Mouse (Mus musculus): ENCODE results near the gene Sirt2. TPM values are rescaled to one million over a fixed set of nuclear protein-coding genes. Genes with fewer than 3 reads are reported as not detected.

Sirt2 gene
- polyA plus RNA-seq, 1 experiment from 2014 or later = 76.8 TPM

DNA sequence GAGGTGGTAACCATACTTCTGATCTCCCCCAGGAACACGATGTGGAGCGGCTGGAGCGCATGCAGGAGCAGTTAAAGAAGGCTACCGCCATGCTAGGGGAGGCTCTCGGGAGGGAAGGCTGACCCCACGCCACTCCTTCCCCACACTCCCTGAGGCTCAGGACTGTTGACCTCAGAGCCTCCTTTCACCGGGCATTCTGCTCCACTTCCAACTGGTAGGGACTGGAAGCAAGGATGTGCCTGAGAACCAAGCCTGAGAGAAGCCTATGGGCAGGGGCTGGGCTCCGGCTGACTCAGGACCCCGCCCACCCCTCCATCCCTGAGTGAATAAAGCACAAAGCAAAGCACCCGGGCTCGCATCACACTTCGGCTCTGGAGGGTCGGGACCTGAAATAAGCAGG lies 7.9 kb upstream of the Sirt2 start:
- Histone ChIP-seq H3K36me3 (ENCODE audit: control insufficient read depth, insufficient read depth) (peaks cover 57% of the 10 kb centered on the region), H3K27me3 (replicated peaks; ENCODE audit: control insufficient read depth, insufficient read depth, low read length) (peaks cover 10% of the 10 kb centered on the region; the same call in 1 of the 2 replicates), H3K27ac (ENCODE audit: low read depth, low read length) (no peak overlapping the region), H3K9ac (ENCODE audit: low read depth, low read length) (no peak overlapping the region), H3K9me3 (ENCODE audit: control insufficient read depth) (no peaks in the 10 kb centered on the region), H3K4me2 (replicated peaks; ENCODE audit: low read depth) (no peak overlapping the region), H3K4me1 (replicated peaks; ENCODE audit: control insufficient read depth, insufficient read depth, low read length) (no peaks in the 10 kb centered on the region), H3K4me3 (ENCODE audit: low read depth, low read length) (no peak overlapping the region)
- ATAC-seq = no peak
- WGBS = 82% methylated on average over 13 of the region's 13 CpGs
- no peak for TF ChIP-seq CTCF (IDR thresholded peaks at IDR 0.05; ENCODE audit: low read depth)

DNA sequence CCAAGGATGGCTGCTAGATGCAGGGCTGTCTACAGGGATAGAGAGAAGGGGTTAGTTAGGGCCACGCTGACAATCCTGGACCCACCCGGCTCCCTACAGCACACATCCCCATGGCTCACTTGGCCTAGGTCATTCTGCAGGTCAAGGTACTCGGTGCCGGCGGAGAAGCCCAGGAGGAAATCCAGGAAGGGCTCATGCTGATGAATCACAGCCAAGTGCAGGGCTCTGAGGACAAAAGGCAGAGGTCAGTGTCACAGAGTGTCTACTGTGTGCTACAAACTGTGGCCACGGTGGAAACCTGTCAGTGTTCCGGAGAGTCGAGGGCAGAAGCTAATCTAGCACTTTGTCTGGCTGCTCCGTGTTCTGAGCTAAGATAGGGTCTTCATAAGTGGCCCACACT lies 4.6 kb upstream of the Sirt2 start:
- Histone ChIP-seq H3K27ac (ENCODE audit: low read depth, low read length) (no peak overlapping the region), H3K27me3 (replicated peaks; ENCODE audit: control insufficient read depth, insufficient read depth, low read length) (no peaks in the 10 kb centered on the region), H3K4me2 (replicated peaks; ENCODE audit: low read depth) (no peak overlapping the region), H3K4me3 (ENCODE audit: low read depth, low read length) (no peak overlapping the region), H3K9me3 (ENCODE audit: control insufficient read depth) (no peaks in the 10 kb centered on the region), H3K4me1 (replicated peaks; ENCODE audit: control insufficient read depth, insufficient read depth, low read length) (no peaks in the 10 kb centered on the region), H3K9ac (ENCODE audit: low read depth, low read length) (no peak overlapping the region), H3K36me3 (ENCODE audit: control insufficient read depth, insufficient read depth) (peaks cover 52% of the 10 kb centered on the region)
- ATAC-seq = no peak
- WGBS = 91% methylated on average over 9 of the region's 9 CpGs
- no peak for TF ChIP-seq CTCF (IDR thresholded peaks at IDR 0.05; ENCODE audit: low read depth)

GRCm38 (mm10) chr7:28765211-28765610 lies 1.3 kb upstream of the Sirt2 start:
- Histone ChIP-seq H3K9me3 (ENCODE audit: control insufficient read depth) (no peaks in the 10 kb centered on the region), H3K36me3 (ENCODE audit: control insufficient read depth, insufficient read depth) (peaks cover 31% of the 10 kb centered on the region), H3K27me3 (replicated peaks; ENCODE audit: control insufficient read depth, insufficient read depth, low read length) (no peaks in the 10 kb centered on the region), H3K4me1 (replicated peaks; ENCODE audit: control insufficient read depth, insufficient read depth, low read length) (no peaks in the 10 kb centered on the region), H3K27ac (ENCODE audit: low read depth, low read length) (no peak overlapping the region), H3K4me3 (ENCODE audit: low read depth, low read length) (no peak overlapping the region), H3K4me2 (replicated peaks; ENCODE audit: low read depth) (peak overlapping the region; percentile 70), H3K9ac (ENCODE audit: low read depth, low read length) (0 out of 2 replicates have a peak overlapping the region, but pooled peaks have one; percentile 65)
- no peak for TF ChIP-seq CTCF (IDR thresholded peaks at IDR 0.05; ENCODE audit: low read depth)
- 78% methylated on average over 6 of the region's 6 CpGs for WGBS
- no peak for ATAC-seq

DNA sequence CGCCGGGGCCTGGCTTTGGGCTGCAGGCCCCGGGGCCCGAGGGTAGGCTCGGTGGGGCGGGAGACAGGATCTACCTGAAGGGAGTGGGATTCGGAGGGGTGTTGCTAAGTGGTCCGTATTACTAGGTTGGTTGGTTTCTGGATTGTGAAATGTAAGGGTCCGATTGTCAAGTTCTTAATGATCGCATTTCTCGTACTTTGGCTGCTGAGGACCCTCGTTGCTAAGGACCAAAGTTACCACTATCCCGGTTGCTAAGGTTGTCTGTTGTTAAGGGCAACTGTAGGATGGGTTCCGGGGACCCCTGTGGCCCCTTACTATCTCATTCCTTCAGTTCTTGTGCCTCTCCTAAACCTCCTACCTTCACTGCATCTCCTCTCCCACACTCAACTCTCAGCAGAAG lies 375 bp downstream of the Sirt2 start:
- no peak for TF ChIP-seq CTCF (IDR thresholded peaks at IDR 0.05; ENCODE audit: low read depth)
- WGBS = 4% methylated on average over 14 of the region's 14 CpGs
- H3K36me3 ChIP-seq (ENCODE audit: control insufficient read depth, insufficient read depth) = peaks cover 14% of the 10 kb centered on the region
- H3K9me3 ChIP-seq (ENCODE audit: control insufficient read depth) = no peaks in the 10 kb centered on the region
- no peaks in the 10 kb centered on the region for H3K4me1 ChIP-seq (replicated peaks; ENCODE audit: control insufficient read depth, insufficient read depth, low read length)
- no peaks in the 10 kb centered on the region for H3K27me3 ChIP-seq (replicated peaks; ENCODE audit: control insufficient read depth, insufficient read depth, low read length)
- H3K4me3 ChIP-seq (ENCODE audit: low read depth, low read length) = peak overlapping the region; percentile 73
- peak overlapping the region; percentile 70 for H3K4me2 ChIP-seq (replicated peaks; ENCODE audit: low read depth)
- no peak for ATAC-seq
- peak overlapping the region; percentile 82 for H3K9ac ChIP-seq (ENCODE audit: low read depth, low read length)
- no peak overlapping the region for H3K27ac ChIP-seq (ENCODE audit: low read depth, low read length)

- H3K4me2 ChIP-seq (replicated peaks; ENCODE audit: low read depth) = peak within 1 kb of the TSS; percentile 70
- WGBS = 66% methylated on average over 7 of the region's 7 CpGs
- H3K36me3 ChIP-seq (ENCODE audit: control insufficient read depth, insufficient read depth) = peaks cover 14% of the 10 kb centered on the region; the same call in 1 of the 2 replicates
- no peaks in the 10 kb centered on the region for H3K4me1 ChIP-seq (replicated peaks; ENCODE audit: control insufficient read depth, insufficient read depth, low read length)
- peak within 1 kb of the TSS; percentile 73 for H3K4me3 ChIP-seq (ENCODE audit: low read depth, low read length)
- H3K27me3 ChIP-seq (replicated peaks; ENCODE audit: control insufficient read depth, insufficient read depth, low read length) = no peaks in the 10 kb centered on the region
- no peak within 1 kb of the TSS for H3K27ac ChIP-seq (ENCODE audit: low read depth, low read length)
- TF ChIP-seq CTCF (IDR thresholded peaks at IDR 0.05; ENCODE audit: low read depth) = no peak
- ATAC-seq = no peak
- H3K9me3 ChIP-seq (ENCODE audit: control insufficient read depth) = no peaks in the 10 kb centered on the region
- peak within 1 kb of the TSS; percentile 82 for H3K9ac ChIP-seq (ENCODE audit: low read depth, low read length)
Measured at GRCm38 (mm10) chr7:28767462-28767965, 979 bp downstream of the Sirt2 start, which contains the start of gene Nfkbib. TSS of gene Nfkbib (minus strand) at chr7:28767512.

GRCm38 (mm10) chr7:28769414-28769958 lies 3.0 kb downstream of the Sirt2 start:
- 94% methylated on average over 9 of the region's 9 CpGs for WGBS

More at GRCm38 (mm10) chr7:28769414-28769958, 3.0 kb downstream of the Sirt2 start:
- H3K36me3 ChIP-seq (ENCODE audit: control insufficient read depth, insufficient read depth) = peaks cover 12% of the 10 kb centered on the region; the same call in 1 of the 2 replicates
- H3K4me1 ChIP-seq (replicated peaks; ENCODE audit: control insufficient read depth, insufficient read depth, low read length) = no peaks in the 10 kb centered on the region
- no peak overlapping the region for H3K9ac ChIP-seq (ENCODE audit: low read depth, low read length)
- no peak overlapping the region for H3K4me3 ChIP-seq (ENCODE audit: low read depth, low read length)
- no peaks in the 10 kb centered on the region for H3K27me3 ChIP-seq (replicated peaks; ENCODE audit: control insufficient read depth, insufficient read depth, low read length)
- H3K27ac ChIP-seq (ENCODE audit: low read depth, low read length) = no peak overlapping the region
- H3K9me3 ChIP-seq (ENCODE audit: control insufficient read depth) = no peaks in the 10 kb centered on the region
- no peak for TF ChIP-seq CTCF (IDR thresholded peaks at IDR 0.05; ENCODE audit: low read depth)
- no peak overlapping the region for H3K4me2 ChIP-seq (replicated peaks; ENCODE audit: low read depth)
- ATAC-seq = no peak
